Mouse (Mus musculus) embryonic facial prominence, embryonic 15.5 days (tissue): ENCODE results near the gene Kncn. TPM values are rescaled to one million over a fixed set of nuclear protein-coding genes. Genes with fewer than 3 reads are reported as not detected.

Experiments
- ATAC-seq: fragments of 200-750 bp; cut with Nextera tagmentation; 2 replicates; pipeline ENCODE4 v1.8.0; 2017; ENCODE audit warnings: low read depth, moderate TSS enrichment; ENCODE audit not compliant: insufficient number of reproducible peaks, low FRiP score, low TSS enrichment
- H3K27ac ChIP-seq: fragments of 300-500 bp; sonication (generic); replicated peaks from 2 replicates; pipeline ENCODE4 v1.5.1; 2015; ENCODE audit warnings: mild to moderate bottlenecking, inconsistent platforms
- H3K27me3 ChIP-seq: fragments of 300-500 bp; sonication (generic); 2 replicates; pipeline ENCODE4 v1.6.1; 2015; ENCODE audit warnings: inconsistent platforms
- H3K36me3 ChIP-seq: fragments of 300-500 bp; sonication (generic); 2 replicates; pipeline ENCODE4 v1.6.1; 2015; ENCODE audit warnings: mild to moderate bottlenecking, inconsistent platforms
- H3K4me1 ChIP-seq: fragments of 300-500 bp; sonication (generic); 2 replicates; pipeline ENCODE4 v1.6.1; 2015; ENCODE audit warnings: inconsistent platforms
- H3K4me2 ChIP-seq: fragments of 300-500 bp; sonication (generic); replicated peaks from 2 replicates; pipeline ENCODE4 v1.6.1; 2015; ENCODE audit warnings: mild to moderate bottlenecking, inconsistent platforms
- H3K4me3 ChIP-seq: fragments of 300-500 bp; sonication (generic); replicated peaks from 2 replicates; pipeline ENCODE4 v1.5.1; 2015; ENCODE audit warnings: mild to moderate bottlenecking, inconsistent platforms
- H3K9ac ChIP-seq: fragments of 300-500 bp; sonication (generic); 2 replicates; pipeline ENCODE4 v1.6.1; 2015; ENCODE audit warnings: inconsistent platforms
- H3K9me3 ChIP-seq: fragments of 300-500 bp; sonication (generic); replicated peaks from 2 replicates; pipeline ENCODE4 v1.6.1; 2016; ENCODE audit warnings: inconsistent platforms
- WGBS: fragments of 180-500 bp; shearing (Covaris S2); methylation state at CpG from one replicate; pipeline ENCODE4 v1.1.7; 2015; 5-methylcytosine and 5-hydroxymethylcytosine counted together
- polyA plus RNA-seq: library from polyadenylated mRNA; unstranded; fragments of >200 nt; fragmentation: Nextera tagmentation; extraction: Ambion mirVana; gene quantifications from 2 replicates; pipeline ENCODE4 v1.2.1, GENCODE M21; 2015

Kncn gene
- polyA plus RNA-seq, 1 experiment from 2014 or later: not detected

GRCm38 (mm10) chr4:115850631-115851030 lies 33.6 kb upstream of the Kncn start:
- Histone ChIP-seq H3K27ac (no peak overlapping the region), H3K4me3 (no peak overlapping the region), H3K36me3 (peaks cover 44% of the 10 kb centered on the region), H3K9ac (no peak overlapping the region), H3K27me3 (no peaks in the 10 kb centered on the region), H3K4me2 (no peak overlapping the region), H3K4me1 (peaks cover 15% of the 10 kb centered on the region), H3K9me3 (no peaks in the 10 kb centered on the region)
- 61% methylated on average over 2 of the region's 2 CpGs for WGBS
- ATAC-seq: no peak

- 82% methylated on average over 6 of the region's 6 CpGs for WGBS
- Histone ChIP-seq H3K4me2 (no peak overlapping the region), H3K9ac (no peak overlapping the region), H3K27me3 (no peaks in the 10 kb centered on the region), H3K27ac (no peak overlapping the region), H3K4me1 (peaks cover 18% of the 10 kb centered on the region), H3K9me3 (no peaks in the 10 kb centered on the region), H3K36me3 (peaks cover 44% of the 10 kb centered on the region), H3K4me3 (no peak overlapping the region)
- ATAC-seq: no peak
These were observed 32.6 kb upstream of the Kncn start for GRCm38 (mm10) chr4:115851569-115851968.

- Histone ChIP-seq H3K36me3 (peaks cover 53% of the 10 kb centered on the region), H3K9ac (no peak overlapping the region), H3K27ac (no peak overlapping the region)
These were observed 29.1 kb upstream of the Kncn start for GRCm38 (mm10) chr4:115855100-115855499.

GRCm38 (mm10) chr4:115855609-115856008 lies 28.6 kb upstream of the Kncn start:
- Histone ChIP-seq H3K4me2 (no peak overlapping the region), H3K36me3 (peaks cover 51% of the 10 kb centered on the region), H3K27me3 (no peaks in the 10 kb centered on the region), H3K9ac (no peak overlapping the region), H3K4me3 (no peak overlapping the region), H3K4me1 (peaks cover 15% of the 10 kb centered on the region), H3K9me3 (no peaks in the 10 kb centered on the region), H3K27ac (no peak overlapping the region)
- no peak for ATAC-seq
- WGBS: 49% methylated on average over 4 of the region's 4 CpGs

More at GRCm38 (mm10) chr4:115855100-115855499, 29.1 kb upstream of the Kncn start:
- Histone ChIP-seq H3K9me3 (no peaks in the 10 kb centered on the region), H3K4me3 (no peak overlapping the region), H3K4me2 (no peak overlapping the region), H3K4me1 (peaks cover 15% of the 10 kb centered on the region), H3K27me3 (no peaks in the 10 kb centered on the region)
- 49% methylated on average over 6 of the region's 6 CpGs for WGBS
- 0 out of 2 replicates have a peak, but pooled peaks have one; percentile 35 for ATAC-seq

GRCm38 (mm10) chr4:115856282-115856681 lies 27.9 kb upstream of the Kncn start:
- no peak overlapping the region for H3K4me3 ChIP-seq
- H3K9me3 ChIP-seq: no peaks in the 10 kb centered on the region
- WGBS: 69% methylated on average over 4 of the region's 4 CpGs
- ATAC-seq: no peak
- H3K27me3 ChIP-seq: no peaks in the 10 kb centered on the region
- H3K27ac ChIP-seq: no peak overlapping the region
- peaks cover 50% of the 10 kb centered on the region for H3K36me3 ChIP-seq
- H3K9ac ChIP-seq: no peak overlapping the region
- H3K4me2 ChIP-seq: no peak overlapping the region
- peaks cover 15% of the 10 kb centered on the region for H3K4me1 ChIP-seq

- 77% methylated on average over 9 of the region's 9 CpGs for WGBS
- Histone ChIP-seq H3K4me3 (no peak overlapping the region), H3K4me2 (no peak overlapping the region), H3K27me3 (no peaks in the 10 kb centered on the region), H3K9me3 (no peaks in the 10 kb centered on the region), H3K36me3 (peaks cover 50% of the 10 kb centered on the region), H3K9ac (no peak overlapping the region), H3K4me1 (peaks cover 15% of the 10 kb centered on the region), H3K27ac (no peak overlapping the region)
- no peak for ATAC-seq
These were observed 26.8 kb upstream of the Kncn start for GRCm38 (mm10) chr4:115857293-115857883.

GRCm38 (mm10) chr4:115863352-115863751 lies 20.8 kb upstream of the Kncn start:
- no peak for ATAC-seq
- Histone ChIP-seq H3K9me3 (no peaks in the 10 kb centered on the region), H3K27ac (no peak overlapping the region), H3K4me3 (no peak overlapping the region), H3K9ac (no peak overlapping the region), H3K36me3 (peaks cover 74% of the 10 kb centered on the region), H3K4me1 (no peaks in the 10 kb centered on the region), H3K4me2 (no peak overlapping the region), H3K27me3 (no peaks in the 10 kb centered on the region)
- WGBS: 73% methylated on average over 7 of the region's 7 CpGs

- H3K27ac ChIP-seq: no peak overlapping the region
- H3K27me3 ChIP-seq: no peaks in the 10 kb centered on the region
- H3K4me2 ChIP-seq: no peak overlapping the region
- no peak overlapping the region for H3K9ac ChIP-seq
- no peaks in the 10 kb centered on the region for H3K9me3 ChIP-seq
- ATAC-seq: no peak
- H3K36me3 ChIP-seq: peaks cover 73% of the 10 kb centered on the region
- H3K4me1 ChIP-seq: no peaks in the 10 kb centered on the region
- H3K4me3 ChIP-seq: no peak overlapping the region
- WGBS: 43% methylated on average over 10 of the region's 10 CpGs
These were observed 20.3 kb upstream of the Kncn start for GRCm38 (mm10) chr4:115863880-115864279.

GRCm38 (mm10) chr4:115869512-115870210 lies 14.5 kb upstream of the Kncn start:
- Histone ChIP-seq H3K36me3 (peaks cover 56% of the 10 kb centered on the region), H3K4me3 (no peak overlapping the region), H3K9ac (no peak overlapping the region), H3K27me3 (no peaks in the 10 kb centered on the region), H3K4me1 (no peaks in the 10 kb centered on the region), H3K27ac (no peak overlapping the region), H3K4me2 (no peak overlapping the region), H3K9me3 (no peaks in the 10 kb centered on the region)
- no peak for ATAC-seq
- WGBS: 24% methylated on average over 16 of the region's 16 CpGs

GRCm38 (mm10) chr4:115873231-115873630 lies 11.0 kb upstream of the Kncn start:
- ATAC-seq: no peak
- WGBS: 85% methylated on average over 3 of the region's 3 CpGs
- Histone ChIP-seq H3K4me2 (no peak overlapping the region), H3K9me3 (no peaks in the 10 kb centered on the region), H3K27ac (no peak overlapping the region), H3K4me1 (peaks cover 3% of the 10 kb centered on the region), H3K4me3 (no peak overlapping the region), H3K36me3 (peaks cover 38% of the 10 kb centered on the region), H3K9ac (no peak overlapping the region), H3K27me3 (0 out of 2 replicates have a peak, but pooled peaks cover 3% of the 10 kb centered on the region)

- peaks cover 19% of the 10 kb centered on the region for H3K36me3 ChIP-seq
- H3K27ac ChIP-seq: no peak overlapping the region
- no peak overlapping the region for H3K9ac ChIP-seq
- H3K27me3 ChIP-seq: 0 out of 2 replicates have a peak, but pooled peaks cover 3% of the 10 kb centered on the region
- H3K4me2 ChIP-seq: no peak overlapping the region
- WGBS: 8% methylated on average over 11 of the region's 11 CpGs
- H3K4me1 ChIP-seq: peaks cover 7% of the 10 kb centered on the region
- no peaks in the 10 kb centered on the region for H3K9me3 ChIP-seq
- no peak overlapping the region for H3K4me3 ChIP-seq
- no peak for ATAC-seq
These were observed 6.0 kb upstream of the Kncn start for GRCm38 (mm10) chr4:115878216-115878678.
